Mouse (Mus musculus) fat pad, adult 2 months (tissue): ENCODE results near the gene Ehmt2.
A peak's percentile ranks its signal among the peaks of the same experiment; 100 is the strongest.
"Not testable (repeated sequence)": the region's sequence is repeated elsewhere in the genome, so short reads cannot be mapped to it uniquely, and the experiment has no call there.

ENCODE experiments used
- DNase-seq: peaks from one replicate; pipeline ENCODE4 v3.0.0-alpha.2; 2011; ENCODE audit warnings: low read depth, low spot score; ENCODE audit errors: extremely low read depth

The Ehmt2 gene

DNA sequence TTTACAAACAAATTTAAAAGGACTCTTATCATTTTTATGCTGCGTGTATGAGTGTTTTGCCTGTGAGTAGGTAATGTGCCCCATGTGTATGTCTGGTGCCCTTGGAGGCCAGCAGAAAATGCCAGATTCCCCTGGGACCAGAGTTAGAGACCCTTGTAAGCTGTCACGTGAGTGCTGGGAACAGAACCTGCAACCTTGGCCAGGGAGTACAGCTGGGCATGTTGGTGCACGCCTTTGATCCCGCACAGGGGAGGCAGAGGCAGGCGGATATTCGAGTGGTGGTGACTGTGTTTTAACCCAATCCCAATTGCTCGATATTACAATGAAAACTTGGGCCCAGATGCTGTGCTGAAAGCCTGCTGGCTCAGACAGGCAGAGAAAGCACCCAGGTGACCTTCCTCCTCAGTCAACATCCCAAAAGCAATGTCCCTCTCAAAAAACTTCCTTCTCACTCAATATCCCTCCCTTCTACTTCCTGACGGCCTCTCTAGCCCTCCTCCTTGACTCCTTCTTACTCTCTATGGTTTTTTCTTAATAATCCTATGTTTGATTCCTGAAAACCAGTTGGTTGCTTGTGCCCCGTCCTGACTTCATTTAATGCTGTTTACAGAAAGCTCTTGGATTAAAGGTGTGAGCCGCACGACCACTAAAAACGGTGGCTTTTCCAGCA lies 8.1 kb upstream of the Ehmt2 start:
- no peak for DNase-seq

DNA sequence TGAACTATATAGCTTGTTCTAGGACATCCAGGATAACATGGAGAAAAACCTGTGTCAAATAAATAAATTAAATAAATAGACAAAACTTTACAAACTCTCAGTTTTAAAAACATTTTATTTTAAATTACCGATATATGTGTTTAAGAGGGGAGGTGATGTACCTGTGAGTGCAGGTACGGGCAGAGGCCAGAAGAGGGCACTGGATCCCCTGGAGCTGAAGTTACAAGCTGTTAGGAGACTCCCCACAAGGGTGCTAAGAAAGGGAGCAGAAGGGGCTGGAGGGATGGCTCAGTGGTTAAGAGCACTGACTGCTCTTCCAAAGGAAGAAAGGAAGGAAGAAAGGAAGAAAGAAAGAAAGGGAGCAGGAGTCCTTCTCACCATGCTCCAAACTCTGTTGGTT lies 6.9 kb upstream of the Ehmt2 start:
- no peak for DNase-seq

DNA sequence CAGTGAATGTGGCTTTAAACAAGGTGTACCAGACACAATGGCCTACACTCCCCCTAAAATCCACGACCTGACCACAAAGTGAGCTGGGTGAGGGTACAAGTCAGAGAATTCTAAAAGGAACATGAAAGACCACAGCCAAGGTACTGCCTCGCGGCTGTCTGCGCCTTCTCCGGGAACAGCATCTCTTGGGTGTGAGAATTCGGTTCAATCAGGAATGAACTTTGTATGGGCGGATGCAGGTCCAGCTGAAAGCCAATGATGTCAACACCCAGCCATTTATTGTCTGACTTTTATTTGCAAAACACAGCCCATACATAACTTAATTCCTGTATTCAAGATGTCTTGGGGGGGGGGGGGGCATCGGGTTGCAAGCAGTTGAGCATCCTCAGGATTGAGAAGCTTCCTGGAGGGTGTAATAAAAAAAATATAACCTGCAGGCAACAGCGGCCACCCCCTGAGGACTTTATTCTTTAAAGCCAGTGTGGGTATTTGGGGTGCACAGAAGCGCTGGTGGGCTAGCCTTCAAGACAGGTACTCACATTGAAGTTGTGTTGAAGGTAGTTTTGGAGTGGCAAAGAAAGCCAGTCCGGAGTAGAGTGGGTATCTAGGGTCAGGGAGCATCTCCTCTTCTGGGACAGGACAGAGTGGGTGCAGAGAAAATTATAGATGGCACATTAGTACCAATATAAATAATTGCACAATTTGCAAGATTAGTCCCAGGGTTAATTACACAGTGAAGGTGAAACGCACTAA lies 5.0 kb upstream of the Ehmt2 start:
- DNase-seq: no peak

DNA sequence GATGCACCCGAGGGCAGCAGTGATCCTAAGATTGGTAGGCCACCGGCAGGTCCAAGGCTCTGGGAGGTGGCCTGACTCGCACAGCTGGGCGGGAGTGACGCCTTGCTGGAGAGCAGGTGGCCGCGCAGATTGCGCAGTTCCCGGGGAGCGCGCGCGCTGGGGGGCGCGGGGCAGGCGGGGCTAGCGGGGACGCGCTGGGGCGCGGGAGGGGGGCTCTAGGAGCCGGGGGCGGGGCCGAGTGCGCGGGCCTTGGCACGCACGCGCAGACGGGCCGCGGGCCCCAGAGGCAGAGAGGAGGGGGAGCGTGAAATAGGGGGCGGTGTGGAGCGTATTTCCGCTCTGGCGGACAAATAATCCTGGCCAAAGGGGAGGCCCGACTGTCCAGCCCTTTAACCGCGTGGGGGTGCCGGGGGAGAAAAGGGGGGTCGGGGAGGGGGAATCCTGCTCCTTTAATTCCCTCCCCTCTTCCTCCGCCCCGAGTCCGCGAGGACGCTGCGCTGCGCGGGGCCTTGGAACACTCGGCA lies 4.1 kb upstream of the Ehmt2 start:
- DNase-seq: no peak

DNA sequence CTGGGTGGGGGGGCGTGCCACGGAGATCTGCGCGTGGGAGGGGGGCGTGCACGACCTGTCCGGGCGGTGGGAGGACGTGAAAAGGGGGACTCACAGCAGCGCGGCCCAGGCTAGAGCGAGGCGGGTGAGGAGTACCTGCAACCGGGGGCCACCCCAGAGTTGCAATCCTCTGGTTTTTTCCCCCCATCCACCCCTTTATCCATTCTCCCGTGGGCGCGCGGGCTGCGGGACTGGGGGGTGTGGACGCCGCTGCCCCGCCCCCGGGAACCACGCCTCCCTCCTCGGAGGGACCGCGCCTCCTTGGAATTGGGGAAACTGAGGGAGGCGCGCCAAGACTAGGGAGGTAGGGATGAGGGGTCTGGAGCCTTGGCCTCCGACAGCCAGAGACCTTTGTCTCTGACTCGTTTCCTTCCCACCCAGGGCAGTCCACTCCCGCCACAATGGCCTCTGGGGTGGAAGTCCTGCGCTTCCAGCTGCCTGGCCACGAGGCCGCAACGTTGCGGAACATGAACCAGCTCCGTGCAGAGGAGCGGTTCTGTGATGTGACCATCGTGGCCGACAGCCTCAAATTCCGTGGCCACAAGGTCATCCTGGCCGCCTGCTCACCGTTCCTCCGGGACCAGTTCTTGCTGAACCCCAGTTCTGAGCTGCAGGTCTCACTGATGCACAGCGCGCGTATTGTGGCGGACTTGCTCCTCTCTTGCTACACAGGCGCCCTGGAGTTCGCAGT lies 3.3 kb upstream of the Ehmt2 start:
- no peak for DNase-seq

DNA sequence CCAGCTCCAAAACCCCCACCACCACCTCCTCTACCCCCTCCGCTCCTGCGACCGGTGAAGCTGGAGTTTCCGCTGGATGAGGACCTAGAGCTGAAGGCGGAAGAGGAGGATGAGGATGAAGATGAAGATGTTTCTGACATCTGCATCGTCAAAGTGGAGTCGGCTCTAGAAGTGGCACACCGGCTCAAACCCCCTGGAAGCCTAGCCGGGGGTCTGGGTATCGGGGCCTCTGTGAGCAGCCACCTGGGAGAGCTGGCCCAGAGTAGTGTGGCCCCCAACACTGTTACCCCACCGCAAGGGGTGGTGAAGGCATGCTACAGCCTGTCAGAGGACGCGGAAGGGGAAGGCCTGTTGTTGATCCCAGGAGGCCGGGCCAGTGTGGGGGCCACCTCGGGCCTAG lies 2.5 kb upstream of the Ehmt2 start:
- DNase-seq: no peak

DNA sequence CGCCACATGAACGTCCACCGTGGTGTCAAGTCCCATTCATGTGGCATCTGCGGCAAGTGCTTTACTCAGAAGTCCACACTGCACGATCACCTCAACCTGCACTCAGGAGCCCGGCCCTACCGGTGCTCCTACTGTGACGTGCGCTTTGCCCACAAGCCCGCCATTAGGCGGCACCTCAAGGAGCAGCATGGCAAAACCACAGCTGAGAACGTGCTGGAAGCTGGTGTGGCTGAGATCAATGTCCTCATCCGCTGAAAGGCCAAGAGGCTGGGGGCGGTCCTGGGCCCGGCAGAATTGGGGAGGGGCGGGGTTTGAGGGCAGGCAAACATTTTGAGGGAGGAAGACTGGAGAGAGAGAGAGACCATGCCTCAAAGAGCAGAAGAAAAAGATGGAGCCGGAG lies 1.9 kb upstream of the Ehmt2 start:
- no peak for DNase-seq

DNA sequence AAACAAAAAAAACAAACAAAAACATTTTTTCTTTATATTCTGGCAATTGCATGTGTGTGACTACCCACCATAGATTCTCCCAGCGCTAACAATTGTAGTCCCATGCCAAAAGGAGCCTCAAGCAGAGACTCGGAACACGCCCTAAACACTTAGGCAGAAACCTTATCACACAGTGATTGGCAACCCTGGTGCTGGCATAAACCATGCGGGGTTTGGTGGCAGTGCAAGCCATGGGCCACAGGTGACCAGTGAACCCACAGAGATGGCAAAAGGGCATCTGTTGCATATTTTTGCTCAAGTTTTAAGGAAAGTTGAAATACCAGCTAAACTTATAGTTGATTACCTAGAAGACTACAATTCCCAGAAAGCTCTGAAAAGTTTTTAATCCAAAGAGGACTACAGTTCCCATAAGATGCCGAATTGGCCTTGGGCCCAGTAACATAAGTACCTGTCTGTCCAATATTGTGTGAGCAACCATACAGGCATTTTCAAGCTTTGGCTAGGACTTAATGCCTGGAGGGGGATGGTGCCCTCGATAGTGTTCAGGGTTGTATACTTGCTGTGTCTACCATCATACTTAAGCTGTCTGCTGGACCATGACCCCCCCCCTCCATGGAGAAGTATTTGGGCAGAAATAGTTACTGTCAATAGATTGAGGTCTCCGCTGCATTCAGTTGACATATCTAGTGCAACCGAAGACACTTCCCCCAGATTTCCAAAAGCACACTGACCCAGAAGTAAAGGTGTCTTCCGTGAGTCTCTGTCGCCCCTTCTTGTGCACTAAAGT lies 703 bp upstream of the Ehmt2 start:
- peak; percentile 74 for DNase-seq

DNA sequence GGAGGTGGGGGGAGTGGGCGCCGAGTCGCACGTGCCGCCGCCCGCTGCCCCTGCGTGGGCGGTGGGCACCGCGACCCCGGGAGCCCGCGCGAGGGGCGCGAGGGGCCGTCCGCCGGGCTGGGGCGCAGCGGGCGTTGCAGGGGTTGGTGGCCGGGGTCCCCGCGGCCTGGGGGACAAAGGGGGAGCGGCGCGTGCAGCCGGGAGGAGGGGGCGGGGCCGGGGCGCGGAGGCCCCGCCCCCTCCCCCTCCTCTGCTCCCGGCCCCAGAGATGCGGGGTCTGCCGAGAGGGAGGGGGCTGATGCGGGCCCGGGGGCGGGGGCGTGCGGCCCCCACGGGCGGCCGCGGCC lies 410 bp downstream of the Ehmt2 start:
- DNase-seq: no peak

DNA sequence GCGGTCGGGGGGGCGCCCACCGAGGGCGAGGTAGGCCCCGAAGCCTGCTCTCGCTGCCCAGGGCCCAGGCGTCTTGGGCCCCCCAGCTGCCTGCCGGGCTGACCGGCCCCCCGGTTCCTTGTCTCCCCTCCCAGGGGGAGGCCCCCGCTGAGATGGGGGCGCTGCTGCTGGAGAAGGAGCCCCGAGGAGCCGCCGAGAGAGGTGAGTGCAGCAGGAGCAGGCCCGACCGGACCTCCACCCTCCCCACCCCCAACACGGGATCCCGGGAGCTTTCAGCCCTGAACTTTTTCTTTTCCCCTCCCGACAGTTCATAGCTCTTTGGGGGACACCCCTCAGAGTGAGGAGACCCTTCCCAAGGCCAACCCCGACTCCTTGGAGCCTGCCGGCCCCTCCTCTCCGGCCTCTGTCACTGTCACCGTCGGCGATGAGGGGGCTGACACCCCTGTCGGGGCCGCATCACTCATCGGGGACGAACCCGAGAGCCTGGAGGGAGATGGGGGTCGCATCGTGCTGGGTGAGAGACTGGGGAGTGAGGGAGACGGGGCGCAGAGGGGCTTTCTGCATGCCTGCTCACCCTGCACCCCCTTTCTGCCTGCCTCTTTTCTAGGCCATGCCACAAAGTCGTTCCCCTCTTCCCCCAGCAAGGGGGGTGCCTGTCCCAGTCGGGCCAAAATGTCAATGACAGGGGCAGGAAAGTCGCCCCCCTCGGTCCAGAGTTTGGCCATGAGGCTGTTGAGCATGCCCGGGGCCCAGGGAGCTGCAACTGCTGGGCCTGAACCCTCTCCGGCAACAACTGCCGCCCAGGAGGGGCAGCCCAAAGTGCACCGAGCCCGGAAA lies 1.0 kb downstream of the Ehmt2 start:
- DNase-seq: no peak

DNA sequence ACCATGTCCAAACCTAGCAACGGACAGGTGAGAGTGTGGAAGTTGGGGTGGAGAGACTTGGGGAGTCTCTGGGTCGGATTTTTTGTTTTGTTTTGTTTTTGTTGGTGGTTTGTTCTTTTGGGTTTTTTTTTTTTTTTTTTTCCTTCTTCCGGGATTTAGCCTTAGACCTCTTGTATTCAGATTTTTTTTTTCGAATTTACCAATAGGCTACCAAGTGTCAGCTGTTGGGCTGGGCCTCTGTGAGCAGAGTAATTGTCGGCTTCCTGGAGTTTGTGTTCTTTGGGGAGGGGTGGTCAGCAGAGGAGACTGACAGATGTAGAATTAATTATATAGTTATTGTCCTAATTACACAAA lies 1.6 kb downstream of the Ehmt2 start:
- DNase-seq: no peak

DNA sequence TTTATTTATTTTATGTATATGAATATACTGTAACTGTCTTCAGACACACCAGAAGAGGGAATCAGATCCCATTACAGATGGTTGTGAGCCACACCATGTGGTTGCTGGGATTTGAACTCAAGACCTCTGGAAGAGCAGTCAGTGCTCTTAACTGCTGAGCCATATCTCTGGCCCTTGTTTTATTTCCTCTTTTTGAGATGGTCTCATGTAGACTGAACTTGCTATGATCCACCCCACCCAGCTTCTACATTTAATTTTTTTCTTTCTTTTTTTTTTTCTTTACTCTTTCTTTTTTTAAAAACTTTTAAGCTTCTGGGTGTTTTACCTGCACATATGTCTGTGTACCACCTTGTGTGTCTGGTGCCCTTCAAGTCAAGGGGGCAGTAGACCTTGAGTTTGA lies 2.6 kb downstream of the Ehmt2 start:
- not testable (repeated sequence) for DNase-seq

DNA sequence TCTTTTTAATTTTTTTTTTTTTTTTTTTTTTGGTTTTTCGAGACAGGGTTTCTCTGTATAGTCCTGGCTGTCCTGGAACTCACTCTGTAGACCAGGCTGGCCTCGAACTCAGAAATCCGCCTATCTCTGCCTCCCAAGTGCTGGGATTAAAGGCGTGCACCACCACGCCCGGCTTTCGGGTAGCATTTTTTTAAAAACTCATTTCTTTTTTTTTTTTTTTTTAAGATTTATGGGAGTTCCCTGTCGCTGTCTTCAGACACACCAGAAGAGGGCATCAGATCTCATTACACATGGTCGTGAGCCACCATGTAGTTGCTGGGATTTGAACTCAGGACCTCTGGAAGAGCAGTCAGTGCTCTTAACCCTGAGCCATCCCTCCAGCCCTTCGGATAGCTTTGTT lies 3.7 kb downstream of the Ehmt2 start:
- DNase-seq: not testable (repeated sequence)

DNA sequence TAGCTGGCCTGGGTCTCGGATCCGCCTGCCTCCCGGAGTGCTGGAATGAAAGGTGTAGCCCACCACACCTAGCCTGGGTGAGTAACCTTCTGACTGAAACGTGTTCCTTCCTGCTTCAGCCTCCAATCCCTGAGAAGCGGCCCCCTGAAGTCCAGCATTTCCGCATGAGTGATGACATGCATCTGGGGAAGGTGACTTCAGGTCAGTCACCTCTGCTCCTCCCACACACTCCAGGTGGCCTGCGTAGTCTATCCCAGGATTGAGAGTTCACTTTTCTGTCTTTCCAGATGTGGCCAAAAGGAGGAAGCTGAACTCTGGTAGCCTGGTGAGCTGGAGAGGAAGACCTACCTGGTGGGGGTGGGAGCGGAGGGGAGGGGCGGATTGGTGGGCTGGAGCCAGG lies 4.6 kb downstream of the Ehmt2 start:
- DNase-seq: no peak

DNA sequence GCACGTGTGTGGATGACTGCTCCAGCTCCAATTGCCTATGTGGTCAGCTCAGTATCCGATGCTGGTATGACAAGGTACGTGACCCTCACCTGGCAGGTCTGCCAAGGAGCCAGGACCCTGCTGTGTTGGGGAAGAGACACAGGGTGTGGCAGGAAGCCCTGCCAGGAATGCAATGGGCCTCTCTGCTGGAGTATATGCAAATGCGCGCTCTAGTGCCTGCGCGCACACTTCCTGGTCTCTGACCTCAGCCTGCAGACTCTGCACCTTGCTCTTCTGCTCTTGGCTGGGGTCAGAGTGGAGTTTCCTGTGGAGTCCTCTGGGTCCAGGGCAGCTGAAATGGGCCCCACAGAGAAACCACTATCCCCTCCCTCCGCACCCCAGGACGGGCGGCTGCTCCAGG lies 12.7 kb downstream of the Ehmt2 start:
- DNase-seq: no peak

DNA sequence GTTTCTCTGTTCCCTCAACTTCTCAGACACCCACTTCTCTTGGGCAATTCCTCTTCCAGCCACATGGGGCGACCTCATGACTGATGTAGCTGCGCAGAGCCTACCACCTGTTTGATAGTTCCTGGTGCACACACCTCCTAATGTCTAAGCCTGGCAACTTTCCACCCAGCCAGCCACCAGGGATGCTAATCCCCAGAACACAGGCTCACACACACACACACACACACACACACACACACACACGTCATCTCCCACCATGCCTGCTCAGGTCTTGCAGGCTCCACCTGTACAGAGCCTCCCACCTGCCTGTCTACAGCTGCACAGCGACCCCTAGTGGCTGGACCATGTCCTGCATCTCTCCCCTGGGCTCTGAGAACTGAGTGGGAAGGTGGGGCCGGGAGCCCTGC lies 13.7 kb downstream of the Ehmt2 start:
- no peak for DNase-seq

DNA sequence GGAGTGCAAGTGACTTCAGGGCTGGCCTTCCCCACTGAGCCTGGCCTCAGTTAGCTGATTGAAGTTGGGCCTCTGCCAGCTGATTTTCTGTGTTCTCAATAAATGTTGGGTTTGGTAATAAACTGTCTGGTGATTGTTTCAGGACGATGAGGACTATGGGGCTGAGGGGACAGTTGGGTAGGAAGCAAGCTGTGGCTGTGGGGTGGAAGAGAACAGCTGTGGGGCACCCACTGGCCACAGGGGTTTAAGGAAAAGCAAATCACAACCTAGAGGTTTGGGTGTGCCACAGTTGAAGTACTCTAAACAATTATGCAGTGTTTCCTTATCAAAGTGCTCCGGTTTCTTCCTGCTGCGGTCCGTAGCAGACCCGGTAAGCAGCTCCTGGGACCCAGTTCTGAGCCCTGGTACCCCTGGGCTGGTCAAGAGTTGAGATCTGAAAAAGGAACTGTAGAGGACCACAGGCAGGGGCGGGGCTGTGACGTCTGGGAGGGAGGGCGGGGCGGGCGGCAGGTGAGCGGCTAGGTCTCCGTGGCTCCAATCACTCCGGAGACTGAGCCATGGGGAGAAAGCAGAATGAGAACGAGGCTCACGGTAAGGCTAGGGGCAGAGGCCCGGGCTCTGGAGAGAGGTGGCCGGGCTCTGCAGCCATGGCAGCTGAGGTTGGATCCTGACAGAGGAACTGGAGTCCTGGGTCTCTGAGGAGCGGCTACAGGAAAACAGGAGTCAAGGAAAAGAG lies 15.8 kb downstream of the Ehmt2 start, which contains the start of gene Slc44a4:
TSS of gene Slc44a4 (plus strand) at position 537 of the 736 bp plus-strand sequence.
- DNase-seq: no peak

DNA sequence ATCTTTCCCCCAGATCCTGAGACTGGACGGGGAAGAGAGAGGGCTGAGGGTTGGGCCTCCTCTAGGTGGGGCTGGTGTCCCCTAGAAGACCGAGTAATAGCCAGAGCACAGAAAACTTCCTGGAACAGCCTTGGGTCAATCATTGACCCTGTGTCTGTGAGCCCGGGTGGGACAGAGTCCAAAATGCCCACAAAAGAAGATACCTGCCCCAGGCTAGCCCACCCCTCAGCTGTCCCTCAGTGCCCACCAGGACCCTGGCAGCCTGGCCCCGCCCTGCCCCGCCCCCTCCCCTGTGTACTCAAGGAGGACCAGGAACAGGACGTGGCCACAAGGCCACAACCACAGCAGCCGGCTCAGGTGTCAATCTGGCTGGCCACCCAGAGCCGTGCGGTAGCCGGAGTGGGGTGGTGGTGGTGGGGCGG lies 17.2 kb downstream of the Ehmt2 start:
- DNase-seq: no peak

DNA sequence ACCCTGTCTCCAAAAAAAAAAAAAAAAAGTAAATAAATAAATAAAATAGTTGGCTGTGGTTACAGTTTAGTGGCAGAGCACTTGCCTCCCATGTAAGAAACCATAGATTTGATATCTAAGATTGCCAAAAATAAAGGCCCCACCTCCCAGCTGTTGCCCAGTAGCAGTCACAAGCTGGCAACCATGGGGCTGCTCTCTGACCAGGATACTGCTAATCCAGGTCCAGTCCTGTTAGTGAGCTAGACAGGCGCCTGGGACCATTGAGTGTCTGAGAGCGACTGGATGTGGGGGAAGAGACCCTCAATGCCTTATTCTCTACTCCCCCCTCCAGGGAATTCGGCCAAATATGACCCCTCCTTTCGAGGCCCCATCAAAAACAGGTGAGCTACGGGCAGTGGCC lies 18.0 kb downstream of the Ehmt2 start:
- no peak for DNase-seq

DNA sequence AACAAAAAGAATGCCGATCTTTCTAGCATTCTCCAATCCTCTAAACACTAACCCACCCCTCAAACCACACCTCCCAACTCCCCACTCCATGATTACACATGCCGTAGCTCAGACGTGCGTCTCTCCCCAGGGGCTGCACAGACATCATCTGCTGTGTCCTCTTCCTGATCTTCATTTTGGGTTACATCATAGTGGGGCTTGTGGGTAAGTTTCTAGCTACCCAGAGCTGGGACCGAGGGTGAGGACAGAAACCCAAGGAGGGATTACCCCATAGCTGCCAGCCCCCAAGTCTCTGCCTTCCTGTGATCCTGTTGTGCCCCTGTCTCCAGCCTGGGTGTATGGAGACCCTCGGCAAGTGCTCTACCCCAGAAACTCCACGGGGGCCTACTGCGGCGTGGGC lies 18.9 kb downstream of the Ehmt2 start:
- DNase-seq: no peak
